Mouse (Mus musculus) forelimb bud, embryonic 11.5 days (tissue): Measurements from ENCODE around the gene Opn4.

Source experiments
- DNase-seq: peaks from one replicate; pipeline ENCODE4 v3.0.0-alpha.2; 2012; ENCODE audit warnings: low read depth, low spot score

Opn4 gene

DNA sequence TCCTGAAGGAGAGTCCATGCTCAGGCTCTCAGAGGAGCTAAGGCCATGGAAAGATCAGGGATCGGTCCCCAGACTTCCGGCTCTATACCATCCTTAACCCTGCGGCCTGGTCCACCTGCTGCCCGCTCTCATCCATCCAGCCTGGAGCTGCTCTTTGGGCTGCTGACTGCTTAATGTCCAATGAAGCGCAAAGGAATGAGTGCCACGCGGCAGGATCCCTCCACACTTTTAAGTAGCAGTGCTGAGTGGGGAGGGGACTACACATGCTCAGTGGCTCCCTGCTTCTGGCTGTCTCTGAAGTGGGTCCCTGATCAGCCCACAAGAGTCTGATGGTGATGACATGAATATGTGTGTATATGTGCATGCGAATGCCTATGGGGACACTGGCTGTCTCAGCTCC, at the start of gene Opn4:
Gene Opn4, minus strand, starts transcription at position 202 of the 400 bp plus-strand sequence.
- no peak for DNase-seq

DNA sequence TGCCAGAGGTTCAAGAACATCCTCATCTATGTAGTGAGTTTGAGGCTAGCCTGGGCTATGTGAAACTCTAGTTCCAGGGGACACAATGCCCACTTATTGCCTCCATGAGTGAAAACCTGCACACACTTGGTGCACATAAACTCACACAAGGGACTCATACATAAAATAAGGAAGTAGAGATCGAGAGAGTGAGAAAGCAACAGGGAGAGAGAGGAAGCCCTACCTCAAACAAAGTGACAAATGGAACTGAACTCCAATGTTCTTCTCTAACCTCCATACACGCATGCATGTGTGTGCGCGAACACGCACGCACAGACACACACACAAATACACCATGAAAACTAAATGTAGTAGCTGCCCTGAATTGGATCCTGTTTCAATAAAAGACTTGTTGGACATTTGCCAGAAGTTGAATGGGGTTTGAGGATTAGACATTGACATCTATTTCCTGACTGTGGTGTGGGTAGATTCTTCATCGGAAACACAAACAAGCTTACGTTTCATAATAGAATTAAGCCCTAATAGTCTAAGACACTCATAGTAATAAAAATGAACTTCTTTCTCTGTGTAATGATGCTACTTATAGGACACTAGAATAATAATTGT, 48.0 kb upstream of the Opn4 start:
- no peak for DNase-seq

DNA sequence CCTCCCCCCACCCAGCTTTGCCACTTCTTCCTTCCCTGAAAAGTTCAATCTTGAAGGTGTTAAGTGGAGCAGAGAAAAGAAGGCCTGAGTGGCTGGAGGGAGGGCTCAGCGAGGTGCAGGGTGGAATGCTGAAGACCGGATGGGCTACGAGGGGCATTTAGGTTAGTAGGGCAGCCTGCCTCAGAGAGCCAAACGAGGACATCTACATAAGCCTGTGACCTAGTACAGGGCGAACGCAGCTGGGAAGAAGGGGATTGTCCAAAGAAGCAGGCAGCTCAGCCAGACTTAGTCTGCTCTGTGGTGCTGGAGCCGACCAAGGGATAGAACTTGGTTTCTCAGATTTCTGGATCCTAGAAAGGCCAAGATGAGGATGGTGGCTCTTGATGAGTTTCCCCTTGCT, 44.2 kb upstream of the Opn4 start:
- no peak for DNase-seq

DNA sequence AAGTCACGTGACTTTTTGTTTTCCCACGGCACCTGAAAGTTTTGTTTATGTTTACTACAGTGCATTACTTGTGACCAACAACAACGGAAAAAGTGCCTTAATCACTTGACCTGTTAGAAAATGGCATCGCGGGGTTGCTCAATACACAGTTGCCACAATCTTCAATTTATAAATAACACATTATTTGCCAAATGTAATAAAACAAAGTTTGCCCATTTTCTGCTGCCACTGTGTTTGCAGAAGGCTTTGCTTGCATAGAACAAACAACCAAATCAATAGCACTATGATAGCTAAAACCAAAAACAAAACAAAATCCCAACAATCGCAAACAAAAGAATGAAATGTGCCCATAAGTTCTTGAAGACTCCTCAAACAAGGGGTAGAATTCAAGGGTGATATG, 35.8 kb upstream of the Opn4 start:
- no peak for DNase-seq

DNA sequence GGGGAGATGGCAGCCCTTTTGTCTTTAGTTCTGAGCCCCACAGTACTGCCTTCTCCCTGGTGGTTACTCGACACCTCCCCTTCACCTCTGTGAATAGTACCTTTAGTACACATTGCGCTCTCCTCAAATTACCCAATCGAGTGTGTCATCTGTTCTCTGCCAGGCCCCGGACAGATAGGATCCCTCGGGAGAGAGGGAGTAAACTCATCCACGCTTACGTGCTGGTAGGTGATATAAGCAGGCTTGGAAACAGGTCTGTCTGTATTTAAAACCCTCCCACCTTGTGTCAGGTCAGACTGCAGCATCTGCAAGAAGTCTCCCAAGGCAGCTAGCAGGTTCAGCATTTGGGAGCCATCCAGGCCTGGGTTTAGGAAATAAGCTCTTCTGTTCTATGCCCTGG, 35.2 kb upstream of the Opn4 start:
- no peak for DNase-seq

DNA sequence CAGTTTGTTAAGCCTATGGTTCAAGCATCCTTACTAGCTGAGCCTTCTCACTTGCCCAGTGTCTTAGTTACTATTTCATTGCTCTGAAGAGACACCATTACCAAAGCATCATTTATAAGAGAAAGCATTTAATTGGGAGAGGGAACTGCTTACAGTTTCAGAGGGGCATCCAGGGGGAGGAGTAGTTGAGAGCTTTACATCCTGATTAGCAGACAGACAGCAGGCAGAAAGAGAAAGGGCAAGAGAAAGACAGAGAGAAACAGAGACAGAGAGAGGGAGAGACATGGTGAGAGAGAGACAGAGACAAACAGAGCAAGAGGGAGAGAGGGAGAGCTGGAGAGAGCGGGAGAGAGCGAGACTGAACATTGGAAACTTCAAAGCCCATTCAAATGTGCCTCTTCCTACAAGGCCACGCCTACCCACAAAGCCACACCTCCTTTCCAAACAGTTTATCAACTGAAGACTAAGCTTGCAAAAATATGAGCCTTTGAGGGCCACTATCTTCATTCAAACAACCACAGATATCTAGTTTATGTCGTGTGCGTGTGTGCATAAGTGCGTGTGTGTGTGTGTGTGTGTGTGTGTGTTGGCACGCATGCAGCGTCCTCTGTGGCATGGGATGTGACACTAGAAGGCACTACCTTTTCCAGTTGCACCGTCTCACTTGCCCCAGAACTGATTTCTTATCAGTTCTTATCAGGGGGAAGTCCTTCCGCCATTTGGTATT, 32.9 kb upstream of the Opn4 start:
- no peak for DNase-seq

DNA sequence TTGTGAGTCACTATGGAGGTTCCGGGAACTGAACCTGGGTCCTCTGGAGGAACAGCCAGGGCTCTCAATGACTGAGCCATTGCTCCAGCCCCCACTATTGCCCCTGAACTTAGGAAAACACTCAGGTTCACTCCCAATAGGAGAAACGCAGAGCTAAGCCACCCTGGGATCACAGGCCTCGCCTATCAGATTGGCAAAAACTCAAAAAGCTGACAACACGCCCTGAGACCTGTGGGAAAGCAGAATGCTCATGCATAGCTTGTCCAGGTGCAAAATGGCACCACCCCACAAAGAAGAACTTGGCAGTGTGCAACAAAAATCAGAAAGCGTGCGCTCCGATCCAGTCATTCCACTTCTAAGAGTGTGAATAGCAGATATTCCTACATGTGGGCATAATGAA, 26.9 kb upstream of the Opn4 start:
- no peak for DNase-seq

DNA sequence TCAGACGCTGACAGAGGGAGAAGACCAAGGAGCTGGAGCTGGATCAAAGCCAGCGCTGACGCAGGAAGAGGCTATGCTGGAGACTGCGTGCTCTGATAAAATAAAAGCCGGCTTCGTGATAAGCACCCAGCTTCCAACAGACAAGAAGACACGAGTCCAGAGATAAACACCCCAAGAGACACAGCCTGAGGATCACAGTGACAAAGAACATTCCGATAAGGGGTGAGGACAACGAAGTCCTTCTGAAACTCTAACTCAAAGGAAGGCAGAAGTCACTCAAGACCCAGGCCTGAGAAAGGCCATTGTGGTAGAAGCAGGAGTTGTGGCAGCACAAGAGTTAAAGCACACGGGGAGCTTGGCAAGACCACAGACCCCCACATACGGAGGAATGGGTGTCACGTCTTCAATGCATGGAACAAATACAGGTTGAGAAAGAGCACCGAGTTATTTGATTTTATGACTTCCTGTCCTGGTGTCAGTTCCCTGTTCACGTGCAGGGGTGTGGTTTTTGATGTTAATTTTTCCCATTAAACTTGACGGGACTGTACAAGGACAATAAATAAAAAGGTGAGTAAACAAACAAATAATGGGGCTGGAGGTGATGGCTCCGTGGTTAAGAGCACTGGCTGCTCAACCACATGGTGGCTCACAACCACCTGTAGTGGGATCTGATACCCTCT, 23.7 kb upstream of the Opn4 start:
- DNase-seq, result no peak

DNA sequence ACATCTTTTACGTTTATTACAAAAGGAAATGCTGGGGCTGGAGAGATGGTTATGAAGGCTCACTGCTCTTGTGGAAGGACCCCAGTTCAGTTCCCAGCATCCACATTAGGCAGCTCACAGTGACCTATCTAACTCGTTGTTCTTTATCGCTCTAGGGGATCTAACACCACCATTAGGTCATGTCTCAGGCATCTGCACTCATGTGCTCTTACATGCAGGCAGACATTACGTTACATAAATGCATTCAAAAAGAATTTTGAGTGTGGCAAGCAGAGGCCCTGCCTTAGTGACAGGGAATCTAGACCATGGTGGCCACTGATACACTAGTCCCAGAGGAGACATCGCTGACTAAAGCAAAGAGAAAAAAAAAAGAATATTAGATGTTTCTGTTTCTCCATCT, 23.1 kb upstream of the Opn4 start:
- no peak for DNase-seq

DNA sequence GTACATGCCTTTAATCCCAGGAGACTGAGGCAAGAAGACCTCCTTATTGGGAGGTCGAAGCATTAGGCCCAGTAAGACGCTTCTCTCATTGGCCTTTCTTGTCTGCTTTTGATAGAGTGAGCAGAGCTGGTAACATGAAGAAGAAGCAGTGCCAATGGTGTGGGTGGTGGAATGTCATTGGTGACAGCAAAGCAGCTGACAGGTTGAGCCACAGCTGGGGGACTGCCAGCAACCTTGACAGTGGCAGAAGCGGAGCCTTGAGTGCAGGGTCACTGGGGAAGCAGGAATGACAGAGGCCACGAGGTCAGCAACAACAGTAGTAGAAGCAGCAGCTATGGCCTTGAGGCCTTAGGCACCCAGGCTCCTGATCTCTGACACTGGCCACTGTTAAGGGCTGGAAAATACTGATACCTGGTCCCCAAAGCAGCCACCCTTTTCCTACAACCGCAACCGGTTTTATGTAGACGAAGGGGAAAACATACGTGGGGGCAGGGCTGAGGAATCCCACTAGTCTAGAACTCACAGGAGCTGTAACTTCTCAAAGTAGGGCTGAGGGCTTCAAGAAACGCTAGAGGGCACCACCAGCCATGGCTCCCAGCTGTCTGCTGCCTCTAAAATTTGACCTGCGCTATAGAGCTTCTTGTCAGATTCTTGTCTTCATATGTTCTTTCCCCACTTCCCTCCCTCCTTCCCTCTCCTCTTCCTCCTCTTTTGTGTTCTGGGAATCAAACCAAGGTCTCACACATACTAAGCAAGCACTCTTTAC, 20.9 kb upstream of the Opn4 start:
- DNase-seq, result peak; percentile 33

DNA sequence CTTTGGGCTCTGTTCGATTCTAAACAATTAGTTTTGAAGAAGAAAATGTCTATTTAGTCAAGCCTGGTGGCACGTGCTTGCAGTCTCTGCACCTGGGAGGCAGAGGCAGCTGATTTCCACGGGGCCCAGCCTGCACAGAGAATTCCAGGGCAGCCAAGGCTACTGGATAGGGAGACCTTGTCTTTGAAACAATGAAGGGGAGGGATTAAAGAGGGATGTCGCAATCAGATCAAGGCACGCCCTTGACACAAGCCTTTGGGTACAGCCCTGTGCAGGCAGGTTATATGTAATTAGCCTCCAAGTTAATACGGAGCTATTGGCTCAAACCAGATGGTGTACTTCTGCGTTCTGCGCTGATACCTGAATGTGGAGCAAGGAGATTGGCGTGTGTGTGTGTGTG, 18.9 kb upstream of the Opn4 start:
- no peak for DNase-seq

DNA sequence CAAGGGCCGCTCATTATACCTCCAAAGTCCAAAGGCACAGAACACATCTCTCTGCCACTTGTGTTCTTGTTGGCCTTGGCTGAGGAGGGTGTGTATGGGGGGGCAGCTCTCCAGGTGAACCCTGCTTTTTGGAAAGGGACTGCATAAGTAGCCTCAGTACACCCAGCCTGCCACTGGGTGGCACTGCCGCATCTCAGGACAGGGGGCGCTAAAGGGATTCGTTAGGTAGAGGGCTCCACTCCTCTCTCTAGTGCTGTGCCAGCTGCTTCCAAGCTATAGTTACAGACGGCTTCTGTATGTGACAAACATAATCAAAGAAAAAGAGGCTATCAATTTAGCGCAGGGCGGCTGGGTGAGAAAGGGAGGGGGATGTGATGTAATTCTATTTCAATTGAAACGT, 16.9 kb upstream of the Opn4 start:
- DNase-seq, result peak; percentile 86

DNA sequence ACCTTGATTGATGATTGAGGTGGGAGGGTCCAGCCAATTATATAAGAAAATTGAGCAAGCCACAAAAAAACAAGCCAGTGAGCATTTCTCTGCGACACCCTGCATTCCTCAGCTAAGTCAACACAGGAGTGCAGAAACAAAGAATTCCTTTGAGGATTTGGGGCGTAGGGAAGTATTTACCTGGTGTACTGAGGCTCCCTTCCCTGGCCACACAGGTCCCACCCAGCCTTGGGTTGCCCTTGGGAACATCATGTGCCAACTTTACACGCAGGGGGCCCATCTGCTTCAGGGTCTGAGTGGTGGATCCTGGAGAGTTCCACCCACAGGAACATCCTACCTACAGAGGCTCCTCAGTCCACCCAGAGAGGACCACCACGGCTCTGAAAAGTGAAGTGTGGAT, 15.7 kb upstream of the Opn4 start:
- no peak for DNase-seq

DNA sequence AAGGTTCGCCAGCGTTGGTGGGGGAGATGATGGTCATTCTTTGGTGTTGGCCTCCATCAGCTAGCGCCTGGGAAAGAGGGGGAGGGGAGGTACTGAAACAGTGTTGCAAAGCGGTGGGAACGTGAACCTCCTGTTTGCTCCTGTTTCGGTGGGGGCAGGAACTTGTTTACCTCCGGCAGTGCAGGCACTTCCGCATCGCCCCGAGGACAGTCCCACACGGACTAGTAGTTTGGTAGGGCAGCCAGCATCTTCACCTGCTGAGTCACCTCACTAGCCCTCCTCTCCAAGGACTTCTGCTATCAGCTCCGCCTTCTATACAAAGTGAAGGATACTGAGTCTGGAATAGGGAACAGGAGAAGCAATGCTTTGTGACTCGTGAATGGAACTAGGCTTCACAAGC, 15.1 kb upstream of the Opn4 start:
- no peak for DNase-seq

DNA sequence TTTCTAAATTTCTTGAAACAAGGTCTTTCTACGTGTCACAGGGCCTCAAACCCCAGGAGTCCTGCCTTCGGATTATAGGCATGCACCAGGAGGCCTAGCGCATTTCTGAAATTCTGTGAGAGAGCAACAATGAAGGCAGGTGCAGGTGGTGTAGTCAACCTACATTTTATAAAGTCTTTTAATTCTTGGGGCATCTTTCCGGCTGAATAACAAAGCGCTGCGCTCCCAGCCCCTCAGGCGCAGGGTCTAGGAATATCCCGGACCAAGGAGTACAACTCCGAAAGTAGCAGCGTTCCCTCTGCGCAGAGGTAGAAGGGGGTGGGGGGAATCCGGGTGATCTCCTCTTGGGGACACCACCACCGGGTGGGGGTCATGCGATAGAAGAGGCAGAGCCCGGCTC, 14.6 kb upstream of the Opn4 start:
- no peak for DNase-seq

DNA sequence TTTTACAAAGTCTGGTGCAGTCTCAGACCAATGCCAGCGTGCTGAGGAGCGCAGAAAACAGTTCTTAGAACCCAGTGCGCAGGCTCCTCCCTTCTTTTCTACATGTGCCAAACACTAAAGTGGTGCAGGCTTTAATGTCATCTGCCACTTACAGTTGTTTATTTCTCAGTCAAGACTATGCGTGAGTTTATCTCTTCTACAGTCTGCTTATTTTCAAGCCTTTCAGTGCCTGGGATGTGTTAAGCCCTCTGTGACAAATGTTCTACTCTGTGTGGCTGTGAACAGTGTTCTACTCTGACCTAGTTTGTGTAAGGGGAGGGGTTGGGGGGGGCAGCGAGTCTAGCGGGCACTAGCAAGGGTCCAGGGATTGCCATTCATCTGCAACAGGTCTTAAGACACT, 13.6 kb upstream of the Opn4 start:
- no peak for DNase-seq

DNA sequence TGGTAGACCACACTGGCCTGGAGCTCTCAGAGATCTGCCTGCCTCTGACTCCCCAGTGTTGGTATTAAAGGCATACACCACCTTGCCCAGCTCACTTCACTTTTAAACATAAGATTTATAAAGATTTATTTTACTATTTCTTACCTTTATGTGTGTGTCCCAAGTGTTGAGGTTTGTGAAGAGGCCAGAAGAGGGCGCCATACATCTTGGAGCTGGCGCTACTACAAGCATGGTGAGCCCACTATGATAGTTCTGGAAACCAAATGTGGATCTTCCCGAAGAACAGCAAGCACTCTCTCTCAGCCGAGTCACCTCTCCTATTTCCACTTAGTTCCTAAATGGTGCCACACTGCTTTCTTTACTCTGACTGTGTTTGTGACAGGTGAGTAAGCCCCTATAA, 12.3 kb upstream of the Opn4 start:
- no peak for DNase-seq

DNA sequence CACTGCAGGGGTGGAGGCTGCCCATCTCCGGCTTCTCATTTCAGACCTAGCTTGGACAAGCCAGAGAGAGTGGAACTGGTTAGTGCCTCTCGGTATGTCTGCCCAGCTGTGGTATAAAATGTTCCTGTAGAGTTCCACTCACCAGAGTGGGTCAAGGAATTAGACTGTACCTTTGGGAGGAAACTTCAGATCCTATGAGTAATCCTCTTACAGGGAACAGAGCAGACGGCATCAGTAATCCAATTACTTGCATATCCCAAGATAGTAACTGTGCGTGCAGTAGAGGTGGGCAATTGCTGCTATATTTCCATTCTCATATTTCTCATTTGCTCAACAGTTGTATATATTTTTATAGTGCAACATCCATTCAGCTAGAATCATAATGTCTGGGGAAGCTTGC, 11.6 kb upstream of the Opn4 start:
- DNase-seq, result no peak

DNA sequence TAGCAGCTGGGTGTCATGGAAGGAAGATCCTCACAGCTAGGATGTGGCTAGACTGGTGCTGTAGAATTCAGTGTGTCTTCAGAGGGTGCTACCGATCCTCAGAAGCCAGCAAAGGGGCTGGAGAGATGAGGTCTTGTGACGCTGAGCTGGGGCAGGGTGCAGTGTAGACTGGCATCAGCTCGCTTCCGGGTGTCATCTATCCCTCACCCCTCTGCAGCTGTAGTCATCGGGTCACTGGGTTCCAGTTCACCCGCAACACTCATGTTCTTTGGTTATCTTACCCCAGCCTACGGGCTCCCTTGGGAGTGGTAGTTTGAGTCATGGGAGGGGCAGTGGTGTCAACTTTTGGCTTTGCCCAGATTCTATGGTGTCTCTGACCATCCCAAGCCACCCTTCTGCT, 2.0 kb upstream of the Opn4 start:
- DNase-seq, result no peak

DNA sequence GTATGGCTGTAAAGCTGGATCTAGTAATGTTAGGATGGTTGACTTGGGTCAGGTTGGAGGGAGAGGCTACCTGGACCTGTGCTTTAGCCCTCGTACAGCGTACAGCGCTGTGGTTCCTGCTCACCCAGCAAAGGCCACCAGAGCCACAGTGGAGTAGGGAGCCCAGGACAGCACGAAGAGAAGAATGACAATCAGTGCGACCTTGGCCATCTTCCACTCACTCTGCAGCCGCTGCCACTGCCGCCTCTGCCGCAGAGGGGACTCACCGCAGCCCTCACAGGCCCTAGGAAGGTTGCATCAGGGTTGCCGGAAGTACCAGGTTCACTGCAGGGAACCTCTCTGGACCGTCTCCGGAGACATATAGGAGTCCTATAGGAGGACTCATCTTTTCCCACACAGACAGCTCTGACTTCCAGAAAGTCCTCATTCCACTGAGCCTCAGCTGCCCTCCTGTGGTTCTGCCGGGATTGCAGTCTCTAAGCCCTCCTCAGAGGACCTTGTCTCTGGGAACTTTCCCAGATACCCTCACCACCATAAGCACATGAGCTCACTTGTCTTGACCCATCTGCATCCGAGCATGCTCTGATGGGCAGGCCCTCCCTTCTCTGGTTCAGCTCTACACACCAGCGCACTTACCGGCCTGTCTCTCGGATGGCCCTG, 4.2 kb downstream of the Opn4 start:
- no peak for DNase-seq

DNA sequence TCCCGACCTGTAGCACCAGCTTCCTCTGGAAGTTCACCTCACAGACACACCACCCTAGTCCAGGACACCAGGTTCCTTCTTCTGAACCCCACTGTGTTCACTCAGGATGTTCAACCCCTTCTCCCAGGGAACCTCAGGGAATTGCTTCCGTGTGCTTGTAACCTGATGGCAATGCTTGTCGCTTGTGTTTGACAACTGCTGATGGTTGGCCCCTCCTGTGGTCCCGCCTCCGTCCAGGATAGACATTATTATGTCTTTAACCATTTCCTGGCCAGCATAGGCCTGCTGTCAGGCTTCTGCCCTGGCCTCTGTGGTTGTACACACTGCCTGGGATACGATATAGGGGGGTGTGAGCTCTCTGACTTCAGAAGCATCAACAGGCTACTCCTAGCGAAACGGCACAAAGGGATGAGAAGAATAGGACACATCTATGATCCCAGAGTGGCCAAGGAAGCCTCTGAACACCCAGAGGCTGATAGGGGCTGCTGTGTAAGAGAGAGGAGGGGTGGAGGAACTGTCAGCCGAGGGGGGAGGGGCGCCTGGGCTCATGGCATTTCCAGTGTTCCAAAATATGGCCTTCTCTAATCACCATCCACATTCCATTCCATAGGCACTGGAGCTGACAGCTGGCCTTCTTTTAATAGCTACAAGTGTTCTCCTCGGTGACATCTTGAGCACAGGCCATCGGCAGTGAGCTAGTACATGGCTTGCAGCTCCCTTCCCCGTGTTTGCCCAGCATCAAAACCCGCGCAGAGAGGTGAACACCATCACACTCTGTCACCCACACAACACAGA, 8.0 kb downstream of the Opn4 start:
- DNase-seq, result no peak
